Mouse (Mus musculus): ENCODE measurements around the gene Mapkapk5.
A peak's percentile ranks its signal among the peaks of the same experiment; 100 is the strongest.
"Not testable (repeated sequence)": the region's sequence is repeated elsewhere in the genome, so short reads cannot be mapped to it uniquely, and the experiment has no call there.

Mapkapk5 gene

GRCm38 (mm10) chr5:121564468-121564895 lies 18.8 kb upstream of the Mapkapk5 start:
- peak; percentile 93 for DNase-seq (ENCODE audit: low read depth, low spot score)

GRCm38 (mm10) chr5:121562436-121562835 lies 16.7 kb upstream of the Mapkapk5 start:
- DNase-seq (ENCODE audit: low read depth, low spot score): no peak

DNA sequence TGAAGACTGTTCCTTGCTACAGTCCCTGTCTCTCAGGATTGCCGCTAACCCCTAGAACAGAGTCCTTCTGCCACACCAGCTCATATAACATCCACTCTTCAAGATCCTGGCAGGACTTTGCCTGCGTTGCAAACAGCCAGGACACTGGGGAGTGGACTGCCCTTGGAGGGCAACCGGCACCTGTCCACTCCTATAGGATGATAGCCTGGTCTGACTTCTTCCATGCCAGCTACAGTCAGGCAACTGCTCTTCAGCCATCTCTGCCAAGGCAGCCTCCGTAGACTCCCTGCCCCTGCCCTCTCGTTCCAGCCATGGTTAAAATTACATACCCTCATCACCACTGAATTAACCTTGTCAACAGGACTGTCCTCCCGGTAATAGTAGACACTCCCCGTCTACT lies 3.5 kb upstream of the Mapkapk5 start:
- no peak for DNase-seq (ENCODE audit: low read depth, low spot score)

GRCm38 (mm10) chr5:121547084-121547483 lies 1.4 kb upstream of the Mapkapk5 start:
- DNase-seq (ENCODE audit: low read depth, low spot score): no peak

DNA sequence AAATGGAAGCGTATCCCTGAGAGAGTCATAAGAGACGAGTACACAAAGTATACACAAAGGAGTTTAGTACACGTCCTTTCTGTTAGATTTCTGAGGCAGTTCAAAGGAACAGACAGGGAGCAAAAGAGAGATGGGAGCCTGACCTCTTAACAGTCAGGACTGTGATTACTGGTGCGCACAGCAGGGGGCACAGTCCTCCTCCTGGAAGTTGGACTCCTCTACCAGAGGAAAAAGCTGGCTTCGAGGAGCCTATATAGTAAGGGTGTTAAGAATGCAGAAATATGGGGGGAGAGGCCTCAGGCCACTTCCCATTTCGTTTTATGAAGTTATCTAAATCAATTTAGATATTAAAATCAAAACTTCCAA lies 808 bp upstream of the Mapkapk5 start:
- peak; percentile 56 for DNase-seq (ENCODE audit: low read depth, low spot score)

- DNase-seq (ENCODE audit: low read depth, low spot score): peak; percentile 66
These were observed 554 bp downstream of the Mapkapk5 start, which contains the start of the genes Adam1a and Gm42878 for GRCm38 (mm10) chr5:121544910-121545792. Adam1a (minus strand) TSS chr5:121545482. Gm42878 (minus strand) TSS chr5:121545482.

GRCm38 (mm10) chr5:121543370-121543769 lies 2.3 kb downstream of the Mapkapk5 start:
- peak; percentile 17 for DNase-seq (ENCODE audit: low read depth, low spot score)

GRCm38 (mm10) chr5:121541235-121541634 lies 4.5 kb downstream of the Mapkapk5 start:
- peak; percentile 35 for DNase-seq (ENCODE audit: low read depth, low spot score)

- DNase-seq (ENCODE audit: low read depth, low spot score): no peak
These were observed 5.6 kb downstream of the Mapkapk5 start for GRCm38 (mm10) chr5:121540066-121540465.

GRCm38 (mm10) chr5:121537588-121537987 lies 8.1 kb downstream of the Mapkapk5 start:
- DNase-seq (ENCODE audit: low read depth, low spot score): no peak

- no peak for DNase-seq (ENCODE audit: low read depth, low spot score)
These were observed 8.7 kb downstream of the Mapkapk5 start for GRCm38 (mm10) chr5:121536921-121537555.

DNA sequence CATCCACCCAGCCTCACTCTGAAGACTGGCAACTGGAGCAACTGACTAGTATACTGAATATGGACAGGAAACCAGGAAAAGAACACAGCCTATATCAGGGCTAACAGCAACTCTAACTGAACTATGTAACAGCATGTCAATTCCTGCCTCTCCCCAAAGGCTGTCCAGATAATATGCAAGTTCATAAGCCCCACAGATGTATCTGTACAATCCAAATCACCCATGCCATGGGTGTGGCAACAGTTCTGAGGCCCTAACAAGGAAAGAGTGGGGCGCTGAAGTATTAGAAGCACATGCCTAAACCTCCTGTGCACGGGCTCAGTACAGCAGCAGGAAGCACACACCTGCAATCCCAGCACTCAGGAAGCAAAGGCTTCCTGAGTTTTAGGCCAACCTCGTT lies 10.6 kb downstream of the Mapkapk5 start:
- DNase-seq (ENCODE audit: low read depth, low spot score): no peak

DNA sequence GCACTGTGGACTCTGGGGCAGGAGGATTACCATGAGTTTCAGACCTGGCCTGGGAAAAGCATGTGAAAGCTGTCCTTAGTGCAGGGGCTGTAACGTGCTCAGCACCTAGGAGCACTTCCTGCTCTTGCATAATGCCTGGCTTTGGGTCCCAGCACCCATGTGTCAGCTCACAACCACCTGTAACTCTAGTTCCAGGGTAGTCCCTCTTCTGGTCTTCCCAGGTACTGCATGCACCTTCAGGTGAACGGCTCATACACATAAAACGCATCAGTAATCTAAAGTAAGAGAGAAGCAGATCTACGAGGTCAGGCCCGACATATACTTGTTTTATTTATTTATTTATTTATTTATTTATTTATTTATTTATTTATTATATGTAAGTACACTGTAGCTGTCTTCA lies 11.2 kb downstream of the Mapkapk5 start:
- DNase-seq (ENCODE audit: low read depth, low spot score): peak; percentile 49

DNA sequence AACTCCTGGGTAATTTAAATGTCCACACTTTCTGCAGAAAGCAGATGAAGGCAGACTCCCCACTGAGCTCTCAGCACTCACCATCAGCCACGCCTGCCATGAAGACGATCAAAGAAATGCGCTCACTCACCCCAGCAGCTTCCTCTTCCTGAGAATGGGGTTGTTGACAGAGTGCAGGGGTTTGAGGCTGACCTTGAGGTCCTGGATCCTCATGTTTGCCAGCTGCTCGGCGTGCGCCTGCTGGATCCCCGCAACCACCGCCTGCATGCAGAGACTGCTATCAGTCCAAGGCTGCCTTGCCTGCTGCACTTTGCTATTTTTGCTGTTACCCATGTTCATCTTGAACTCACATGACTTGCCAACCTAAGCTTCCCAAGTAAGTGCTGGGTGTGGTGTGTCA lies 18.7 kb downstream of the Mapkapk5 start:
- DNase-seq (ENCODE audit: low read depth, low spot score): no peak

DNA sequence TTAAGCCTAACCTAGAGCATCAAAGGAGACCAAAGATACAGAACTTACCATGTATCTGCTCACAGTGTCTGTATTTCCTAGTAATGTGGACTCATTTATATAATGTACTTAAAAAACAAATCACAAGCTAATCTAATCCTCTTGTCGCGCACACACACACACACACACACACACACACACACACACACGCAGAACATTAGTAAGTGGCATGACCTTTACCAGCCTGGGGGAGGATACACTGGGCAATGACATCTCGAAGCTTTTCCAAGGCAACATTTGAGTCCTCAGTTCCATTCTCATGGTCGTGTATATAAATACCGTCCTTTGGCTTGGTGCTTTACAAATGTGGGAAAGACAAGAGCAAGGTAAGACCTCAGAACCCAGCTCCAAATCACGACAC lies 19.2 kb downstream of the Mapkapk5 start:
- DNase-seq (ENCODE audit: low read depth, low spot score): no peak

DNA sequence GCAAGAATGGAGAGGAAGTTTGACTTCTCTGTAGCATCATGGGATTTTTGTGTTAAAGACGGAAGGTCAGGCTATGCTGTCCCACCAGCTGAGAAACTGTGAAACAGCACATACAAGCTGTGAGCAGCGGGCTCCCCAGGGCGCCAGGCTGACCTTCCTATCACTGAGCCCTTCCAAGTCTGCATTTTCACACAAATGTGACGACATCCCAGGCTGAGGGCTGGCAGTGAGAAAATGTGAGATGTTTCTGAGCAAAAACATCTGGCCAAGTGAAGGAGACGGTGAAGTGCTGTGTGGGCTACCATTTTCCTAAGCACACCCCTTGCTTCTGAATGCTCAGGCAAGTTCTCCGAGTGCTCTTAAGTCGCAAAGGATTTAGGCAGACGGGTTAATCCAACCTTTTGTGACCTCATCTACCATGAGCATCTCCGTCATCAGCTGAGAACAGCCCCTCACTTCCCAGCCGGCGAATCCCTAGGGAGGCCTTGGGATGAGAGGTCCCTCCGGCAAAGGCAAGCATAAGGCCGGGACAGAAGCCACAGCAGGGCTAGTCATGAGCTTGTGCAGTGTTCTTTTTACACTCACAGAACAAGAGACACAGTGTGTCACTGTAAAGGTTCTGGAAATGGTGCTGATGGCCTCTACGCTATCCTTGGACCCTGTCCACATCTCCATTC lies 19.8 kb downstream of the Mapkapk5 start:
- DNase-seq (ENCODE audit: low read depth, low spot score): no peak

GRCm38 (mm10) chr5:121519758-121520157 lies 25.9 kb downstream of the Mapkapk5 start:
- DNase-seq (ENCODE audit: low read depth, low spot score): not testable (repeated sequence)

GRCm38 (mm10) chr5:121518983-121519382 lies 26.7 kb downstream of the Mapkapk5 start:
- no peak for DNase-seq (ENCODE audit: low read depth, low spot score)

DNA sequence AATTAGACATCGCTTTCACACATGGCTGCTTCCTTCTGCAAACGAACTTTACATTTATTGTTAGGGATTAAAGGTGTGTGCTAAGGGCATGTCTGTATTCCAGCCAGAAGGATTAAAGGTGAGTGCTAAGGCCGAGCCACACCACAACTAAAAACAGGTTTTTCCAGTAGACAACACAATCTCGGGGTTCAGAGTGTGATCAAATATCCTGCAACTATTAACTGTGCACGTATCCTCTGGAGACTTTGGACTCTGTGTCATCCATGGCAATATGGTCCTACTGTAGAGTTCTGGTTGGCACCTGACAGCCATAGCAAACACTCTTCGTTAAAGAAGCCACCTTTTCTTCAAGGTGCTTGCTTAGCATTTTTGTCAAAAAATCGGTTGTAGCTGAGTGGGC lies 35.7 kb downstream of the Mapkapk5 start:
- DNase-seq (ENCODE audit: low read depth, low spot score): no peak

GRCm38 (mm10) chr5:121506846-121507245 lies 38.9 kb downstream of the Mapkapk5 start:
- no peak for DNase-seq (ENCODE audit: low read depth, low spot score)

GRCm38 (mm10) chr5:121503231-121503630 lies 42.5 kb downstream of the Mapkapk5 start, which contains the start of gene Adam1b:
Adam1b (minus strand) TSS chr5:121503435.
- no peak for DNase-seq (ENCODE audit: low read depth, low spot score)

DNA sequence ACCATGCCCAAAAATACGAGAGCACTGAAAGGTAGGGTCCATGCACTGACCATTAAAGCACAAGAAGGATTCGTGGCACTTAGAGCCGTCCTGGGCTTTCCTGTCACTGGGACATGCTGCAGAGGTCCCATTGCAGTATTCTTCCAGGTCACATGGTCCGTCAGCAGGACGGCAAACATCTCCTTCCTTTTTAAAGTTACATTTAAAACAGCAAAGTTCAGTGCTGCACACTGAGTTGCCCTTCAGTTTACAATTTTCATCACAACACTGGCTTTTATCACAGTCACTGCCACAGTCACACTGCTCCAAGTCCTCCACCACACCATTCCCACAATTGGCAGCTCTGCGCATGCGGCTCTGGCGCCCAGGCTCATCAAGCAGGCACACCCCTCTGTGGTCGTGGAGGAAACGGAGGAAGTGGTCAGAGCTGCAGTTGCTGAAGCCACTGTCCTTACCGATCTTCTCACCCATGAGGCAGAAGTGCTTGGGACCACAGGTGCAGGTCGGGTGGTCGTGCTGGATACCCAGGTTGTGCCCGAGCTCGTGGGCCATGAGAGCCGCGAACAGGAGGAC lies 44.2 kb downstream of the Mapkapk5 start:
- not testable (repeated sequence) for DNase-seq (ENCODE audit: low read depth, low spot score)
